Mouse (Mus musculus): Measurements from ENCODE around the gene Hist1h2ao.
"Not testable (repeated sequence)": the region's sequence is repeated elsewhere in the genome, so short reads cannot be mapped to it uniquely, and the experiment has no call there.

The Hist1h2ao gene

GRCm38 (mm10) chr13:21811539-21811938, 1.3 kb downstream of the Hist1h2ao start, which contains the start of gene Hist1h4m:
Gene Hist1h4m, plus strand, starts transcription at chr13:21811746.
- not testable (repeated sequence) for DNase-seq (ENCODE audit: low spot score)

- DNase-seq (ENCODE audit: low spot score), result not testable (repeated sequence)
Measured at GRCm38 (mm10) chr13:21812092-21812491, 1.8 kb downstream of the Hist1h2ao start.

GRCm38 (mm10) chr13:21820082-21820890, 10.0 kb downstream of the Hist1h2ao start:
- not testable (repeated sequence) for DNase-seq (ENCODE audit: low spot score)

- DNase-seq (ENCODE audit: low spot score), result no peak
Measured at GRCm38 (mm10) chr13:21828511-21828910, 18.2 kb downstream of the Hist1h2ao start.

GRCm38 (mm10) chr13:21830344-21830743, 20.1 kb downstream of the Hist1h2ao start:
- no peak for DNase-seq (ENCODE audit: low spot score)

- DNase-seq (ENCODE audit: low spot score), result not testable (repeated sequence)
Measured at GRCm38 (mm10) chr13:21831418-21832394, 21.4 kb downstream of the Hist1h2ao start, which contains the start of gene Hist1h4n. Gene Hist1h4n, minus strand, starts transcription at chr13:21832196.

- not testable (repeated sequence) for DNase-seq (ENCODE audit: low spot score)
Measured at GRCm38 (mm10) chr13:21833461-21833860, 23.2 kb downstream of the Hist1h2ao start, which contains the start of the genes Hist1h2ap and Hist1h2br. Gene Hist1h2ap, minus strand, starts transcription at chr13:21833507. Gene Hist1h2br, plus strand, starts transcription at chr13:21833743.

- DNase-seq (ENCODE audit: low spot score), result not testable (repeated sequence)
Measured at GRCm38 (mm10) chr13:21840508-21840907, 30.2 kb downstream of the Hist1h2ao start.

GRCm38 (mm10) chr13:21846356-21846755, 36.1 kb downstream of the Hist1h2ao start:
- DNase-seq (ENCODE audit: low spot score), result not testable (repeated sequence)

GRCm38 (mm10) chr13:21847883-21848282, 37.6 kb downstream of the Hist1h2ao start:
- no peak for DNase-seq (ENCODE audit: low spot score)

GRCm38 (mm10) chr13:21850696-21851095, 40.4 kb downstream of the Hist1h2ao start:
- DNase-seq (ENCODE audit: low spot score), result not testable (repeated sequence)

- DNase-seq (ENCODE audit: low spot score), result no peak
Measured at GRCm38 (mm10) chr13:21852215-21852945, 42.1 kb downstream of the Hist1h2ao start.

GRCm38 (mm10) chr13:21855146-21855545, 44.9 kb downstream of the Hist1h2ao start:
- DNase-seq (ENCODE audit: low spot score), result peak; percentile 25

GRCm38 (mm10) chr13:21855698-21856162, 45.5 kb downstream of the Hist1h2ao start:
- DNase-seq (ENCODE audit: low spot score), result no peak
